Mouse (Mus musculus) bone marrow, adult 2 months (tissue): Measurements from ENCODE around the gene Prrg4.

Source experiments
- CTCF ChIP-seq: fragments of 200-500 bp; IDR thresholded peaks from 2 replicates; pipeline ENCODE4 v1.5.1; 2011; ENCODE audit warnings: low read length, control low read depth; ENCODE audit not compliant: control insufficient read depth, insufficient read depth
- POLR2A ChIP-seq: fragments of 200-500 bp; IDR thresholded peaks from 2 replicates; pipeline ENCODE4 v1.6.1; 2011; ENCODE audit warnings: low read depth, mild to moderate bottlenecking, control low read depth, low read length, borderline replicate concordance; ENCODE audit not compliant: control insufficient read depth

GRCm38 (mm10) chr2:104851686-104852085 is 2.0 kb upstream of the Prrg4 start:
- TF ChIP-seq CTCF (no peak), POLR2A (no peak)
